Mouse (Mus musculus): Measurements from ENCODE around the gene Ephb2. TPM values are rescaled to one million over a fixed set of nuclear protein-coding genes. Genes with fewer than 3 reads are reported as not detected.

Gene Ephb2
- total RNA-seq, 2 experiments from 2014 or later = 55.1 to 57.0 TPM

GRCm38 (mm10) chr4:136705091-136705490 lies 130.7 kb downstream of the Ephb2 start:
- no peak for DNase-seq (ENCODE audit: low spot score in 2 of 2)

GRCm38 (mm10) chr4:136704551-136704950 lies 131.2 kb downstream of the Ephb2 start:
- no peak for DNase-seq (ENCODE audit: low spot score in 2 of 2)

- no peak for DNase-seq (ENCODE audit: low spot score in 2 of 2)
These were observed 132.4 kb downstream of the Ephb2 start for GRCm38 (mm10) chr4:136703351-136703750.

GRCm38 (mm10) chr4:136702456-136702855 lies 133.3 kb downstream of the Ephb2 start:
- peak; percentile 64 to 65 for DNase-seq (ENCODE audit: low spot score in 2 of 2)

- DNase-seq (ENCODE audit: low spot score in 2 of 2) = no peak
These were observed 134.6 kb downstream of the Ephb2 start for GRCm38 (mm10) chr4:136701236-136701635.

DNA sequence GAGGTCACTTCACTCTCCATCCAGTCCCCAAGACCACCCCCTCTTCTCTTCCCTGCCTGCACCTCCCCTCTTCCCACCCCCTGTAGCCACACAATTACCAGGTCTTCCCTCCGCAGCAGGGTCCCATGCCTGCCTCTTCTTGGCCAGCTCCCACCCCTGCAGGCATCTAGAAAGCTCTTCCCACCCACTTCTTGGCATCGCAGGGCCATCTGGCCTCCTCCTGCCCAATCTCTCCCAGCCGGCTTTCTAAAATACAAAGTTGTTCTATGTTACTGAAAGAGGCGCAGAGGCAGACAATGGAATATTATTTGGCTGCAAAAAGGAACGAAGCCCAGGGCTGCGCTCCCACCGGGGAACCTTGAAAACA lies 136.7 kb downstream of the Ephb2 start:
- no peak for DNase-seq (ENCODE audit: low spot score in 2 of 2)

DNA sequence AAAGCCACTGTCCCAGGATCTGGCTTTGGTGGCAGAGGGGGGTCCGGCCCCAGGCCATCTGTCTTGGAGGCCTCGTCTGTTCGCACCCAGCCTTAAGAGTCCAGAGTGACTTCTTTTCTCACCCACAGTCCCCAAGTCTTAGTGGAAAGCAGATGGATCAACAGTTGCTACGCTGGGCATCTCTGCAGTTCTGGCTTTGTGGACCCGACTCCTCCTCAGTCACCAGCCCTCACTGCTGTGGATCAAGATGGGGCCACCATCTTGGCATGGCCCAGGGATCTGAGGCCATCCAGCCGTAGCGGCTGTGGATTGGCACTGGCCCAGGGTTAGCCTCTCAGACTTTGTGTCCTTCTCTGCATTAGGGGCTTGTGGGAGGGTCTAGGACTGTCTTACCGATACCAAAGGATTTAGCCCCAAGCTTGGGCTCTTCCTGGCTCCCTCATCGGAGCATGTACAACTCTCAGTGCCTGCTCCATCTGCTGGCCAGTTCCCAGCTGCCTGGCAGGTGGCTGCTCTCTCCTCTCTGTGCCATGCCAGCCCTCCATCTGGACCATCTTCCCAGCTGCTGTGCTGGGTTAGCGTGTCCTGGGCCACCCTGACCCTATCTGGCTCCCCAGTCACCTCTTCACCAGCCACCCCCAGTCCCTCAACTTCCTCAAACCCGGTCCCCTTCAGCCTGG lies 137.2 kb downstream of the Ephb2 start:
- DNase-seq (ENCODE audit: low spot score in 2 of 2) = peak; percentile 61 to 64

- no peak for DNase-seq (ENCODE audit: low spot score in 2 of 2)
These were observed 138.5 kb downstream of the Ephb2 start for GRCm38 (mm10) chr4:136697325-136697724.

DNA sequence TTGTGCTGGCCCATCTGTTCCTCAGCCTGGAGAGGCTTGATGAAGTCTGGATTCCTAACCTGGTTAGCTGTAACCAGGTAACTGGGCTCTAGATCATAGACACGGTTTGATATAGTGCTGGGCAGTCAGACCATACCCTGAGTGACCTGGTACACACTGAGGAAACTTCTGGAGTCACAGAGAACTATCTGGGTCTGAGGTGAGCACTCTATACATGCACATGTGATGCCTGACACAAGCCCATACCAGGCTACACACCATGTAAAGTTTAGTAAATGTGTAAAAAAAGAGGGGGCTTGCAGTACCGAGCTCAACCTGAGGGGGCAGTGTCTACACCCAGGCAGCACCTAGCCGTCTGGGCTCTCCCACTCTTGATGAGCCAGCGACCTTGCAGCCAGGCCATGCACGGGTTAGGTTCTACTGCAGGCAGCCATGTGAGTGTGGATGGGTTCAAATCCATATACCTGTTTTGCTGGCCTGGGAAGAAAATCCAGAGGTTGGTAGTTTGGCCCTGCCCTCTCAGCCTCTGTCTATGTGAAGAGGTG lies 139.3 kb downstream of the Ephb2 start:
- DNase-seq (ENCODE audit: low spot score in 2 of 2) = peak; percentile 68 to 75

DNA sequence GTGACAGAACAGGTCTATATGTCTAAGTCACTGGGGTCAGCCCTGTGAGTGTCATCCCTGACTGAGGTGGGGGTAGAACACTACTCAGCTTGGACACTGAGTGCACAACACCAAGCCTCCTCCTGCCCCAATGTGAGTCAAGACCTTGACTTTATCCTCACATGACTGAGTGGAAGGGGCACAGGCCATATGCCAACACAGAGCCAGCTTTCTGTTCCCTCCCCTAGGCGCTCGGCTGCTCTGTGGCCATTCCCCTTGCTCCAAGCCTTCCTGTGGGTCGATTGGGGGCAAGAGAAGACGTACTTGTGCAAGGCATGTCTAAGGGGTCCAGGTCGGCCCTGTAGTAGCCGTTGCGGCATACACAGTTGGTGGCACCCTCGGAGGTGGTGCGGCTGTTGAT lies 140.1 kb downstream of the Ephb2 start:
- no peak for DNase-seq (ENCODE audit: low spot score in 2 of 2)

- no peak for DNase-seq (ENCODE audit: low spot score in 2 of 2)
These were observed 145.8 kb downstream of the Ephb2 start for GRCm38 (mm10) chr4:136690034-136690433.

GRCm38 (mm10) chr4:136688113-136688512 lies 147.7 kb downstream of the Ephb2 start:
- DNase-seq (ENCODE audit: low spot score in 2 of 2) = no peak

DNA sequence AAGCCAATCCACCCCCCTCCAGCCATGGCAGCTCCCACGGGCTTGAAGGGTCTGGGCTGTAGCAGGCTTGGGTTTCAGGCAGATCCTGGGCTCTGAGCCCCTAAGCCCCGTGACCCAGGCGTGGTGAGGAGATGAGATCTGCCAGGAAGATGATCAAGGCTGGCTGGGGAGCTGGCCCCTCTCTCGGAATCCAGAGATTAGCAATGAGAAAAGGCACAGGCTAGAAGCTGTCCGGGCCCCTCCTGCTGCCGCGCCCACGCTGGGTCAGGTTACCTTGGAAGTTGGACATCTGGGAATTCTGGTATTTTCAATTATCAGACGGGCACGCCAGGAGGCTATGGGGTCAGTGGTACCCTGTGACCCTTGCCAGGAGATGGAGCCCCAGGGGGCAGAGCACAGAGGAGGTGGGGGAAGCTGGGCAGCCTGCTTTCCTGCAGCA lies 150.3 kb downstream of the Ephb2 start:
- DNase-seq (ENCODE audit: low spot score in 2 of 2) = no peak

GRCm38 (mm10) chr4:136684485-136684884 lies 151.3 kb downstream of the Ephb2 start:
- no peak for DNase-seq (ENCODE audit: low spot score in 2 of 2)

DNA sequence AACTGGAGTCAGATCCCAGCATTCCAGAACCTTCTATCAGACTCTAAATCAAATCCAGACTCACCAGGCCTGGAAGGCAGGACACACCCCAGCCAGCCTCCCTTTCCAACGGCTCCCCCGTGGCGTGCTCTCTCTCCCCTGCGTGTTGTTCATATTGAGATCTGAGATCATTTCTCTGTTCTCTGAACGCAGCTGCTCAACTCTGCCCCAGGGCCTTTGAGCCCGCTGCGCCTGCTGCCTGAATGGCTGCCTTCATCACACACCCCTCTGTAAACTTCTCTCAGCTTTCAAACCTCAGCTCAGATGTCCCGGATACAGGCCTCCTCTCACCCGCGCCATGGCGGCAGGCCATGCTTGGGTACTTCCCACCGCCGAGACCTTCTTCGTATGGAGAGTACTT lies 155.1 kb downstream of the Ephb2 start:
- no peak for DNase-seq (ENCODE audit: low spot score in 2 of 2)

DNA sequence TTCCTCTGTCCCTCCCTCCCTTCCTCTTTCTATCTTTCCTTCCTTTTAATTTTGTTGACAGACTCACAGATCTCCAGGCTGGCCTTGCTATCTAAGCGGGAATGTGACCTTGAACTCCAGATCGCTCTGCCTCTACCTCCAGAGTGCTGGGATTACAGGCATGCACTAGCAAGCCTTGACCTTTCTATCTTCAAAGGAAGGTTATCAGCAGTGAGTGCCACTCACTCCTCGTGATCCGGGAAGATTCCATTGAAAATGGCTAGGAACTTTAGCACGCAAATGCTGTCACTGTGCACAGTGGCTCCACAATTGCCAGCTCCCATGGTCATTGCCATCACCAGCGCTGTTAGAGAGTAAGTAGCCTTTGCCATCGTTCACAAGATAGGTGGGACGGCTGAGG lies 156.6 kb downstream of the Ephb2 start:
- DNase-seq (ENCODE audit: low spot score in 2 of 2) = no peak

GRCm38 (mm10) chr4:136678480-136678879 lies 157.3 kb downstream of the Ephb2 start:
- peak; percentile 95 to 96 for DNase-seq (ENCODE audit: low spot score in 2 of 2)

DNA sequence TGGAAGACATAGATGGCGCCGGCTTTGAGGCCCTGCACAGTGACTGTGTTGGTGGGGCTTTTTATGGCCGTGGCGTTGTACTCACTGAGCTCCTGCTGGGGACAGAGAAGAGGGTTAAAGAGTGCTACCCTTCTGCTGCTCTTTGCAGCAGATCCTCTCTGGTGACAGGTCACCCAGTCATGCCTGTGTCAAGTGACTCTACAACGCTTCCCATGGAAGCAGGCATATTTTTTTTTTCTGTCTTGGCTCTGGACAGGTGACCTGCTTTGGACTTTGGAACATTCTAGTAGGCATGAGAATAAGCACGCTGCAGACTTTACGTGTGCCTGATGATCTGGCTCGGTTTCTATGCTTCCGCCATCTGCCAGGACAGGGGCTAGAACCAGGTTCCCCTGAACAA lies 160.3 kb downstream of the Ephb2 start:
- DNase-seq (ENCODE audit: low spot score in 2 of 2) = no peak

DNA sequence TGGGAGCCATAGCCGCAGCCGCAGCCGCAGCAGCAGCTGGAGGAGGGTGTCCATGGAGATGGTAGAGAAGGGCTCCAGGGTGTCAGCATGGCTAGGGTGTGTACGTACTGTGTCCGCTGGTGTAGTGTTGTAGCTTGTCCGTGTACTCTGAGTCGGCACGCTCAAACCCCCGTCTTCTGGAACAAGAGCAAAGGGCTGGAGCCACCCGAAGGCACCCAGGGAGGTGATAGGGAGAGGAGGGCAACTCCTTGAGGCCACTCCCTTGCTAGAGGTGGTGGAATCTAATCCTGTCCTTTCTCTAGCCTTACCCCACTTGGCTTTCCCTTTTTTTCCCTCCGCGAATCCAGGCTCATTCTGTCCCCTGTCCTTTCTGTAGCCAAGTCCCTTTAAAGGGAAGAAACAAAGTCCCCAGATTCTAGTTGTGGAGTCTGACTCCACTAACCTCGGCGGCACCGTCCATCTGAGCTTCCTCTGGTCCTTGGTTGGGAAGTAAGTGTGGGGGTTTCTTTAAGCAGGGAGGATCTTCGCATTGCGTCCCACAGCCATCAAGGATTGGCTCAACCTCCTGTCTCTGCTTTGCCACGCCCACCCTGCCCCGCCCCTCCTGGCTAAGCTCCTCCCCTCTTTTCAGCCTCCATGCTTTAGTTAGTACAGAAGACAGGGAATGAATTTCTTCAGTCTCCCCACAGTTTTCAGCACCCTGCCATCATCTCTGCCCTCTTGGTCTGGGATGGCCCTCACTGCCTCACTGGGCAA lies 163.3 kb downstream of the Ephb2 start:
- no peak for DNase-seq (ENCODE audit: low spot score in 2 of 2)

- DNase-seq (ENCODE audit: low spot score in 2 of 2) = no peak
These were observed 168.0 kb downstream of the Ephb2 start for GRCm38 (mm10) chr4:136667757-136668156.

DNA sequence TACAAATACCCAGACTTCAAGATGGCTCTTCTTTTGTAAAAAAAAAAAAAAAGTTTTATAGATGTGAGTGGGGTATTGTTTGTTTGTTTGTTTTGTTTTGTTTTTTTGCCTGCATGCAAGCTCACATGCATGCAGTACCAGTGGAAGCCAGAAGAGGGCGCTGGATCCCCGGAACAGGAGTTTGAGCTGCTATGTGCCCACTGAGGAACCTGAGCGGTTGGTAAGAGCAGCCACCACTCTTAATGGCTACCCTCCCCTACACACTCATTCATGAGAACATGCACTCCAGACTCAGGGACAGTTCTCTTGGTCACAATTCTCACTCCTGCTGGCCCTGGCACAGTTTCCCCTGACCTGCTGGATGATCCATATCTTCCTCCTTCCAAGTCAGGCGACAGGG lies 169.8 kb downstream of the Ephb2 start:
- peak in 1 of 2 experiments; percentile 49 for DNase-seq (ENCODE audit: low spot score in 2 of 2)

GRCm38 (mm10) chr4:136665068-136665467 lies 170.7 kb downstream of the Ephb2 start:
- DNase-seq (ENCODE audit: low spot score in 2 of 2) = peak; percentile 52 to 62
